Mouse (Mus musculus): ENCODE results near the gene Zfp108.
A peak's percentile ranks its signal among the peaks of the same experiment; 100 is the strongest.

Zfp108 gene

DNA sequence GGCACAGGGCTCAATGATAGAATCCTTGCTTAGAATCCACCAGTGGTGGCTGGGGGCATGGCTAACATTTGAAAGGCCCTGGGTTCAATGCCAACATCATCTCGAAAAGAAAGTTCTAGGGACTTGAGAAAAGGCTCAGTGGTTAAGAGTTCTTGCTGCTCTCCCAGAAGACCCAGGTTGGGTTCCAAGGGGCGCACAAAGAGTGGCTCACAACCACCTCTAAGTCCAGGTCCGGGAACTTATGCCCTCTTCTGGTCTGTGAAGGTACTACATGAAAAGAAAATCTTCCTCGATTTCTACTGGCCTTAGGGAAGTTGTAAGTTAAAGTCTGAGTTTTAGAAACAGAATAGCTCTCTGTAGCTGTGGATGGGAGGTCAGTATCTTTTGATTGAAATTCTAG, 31.5 kb downstream of the Zfp108 start:
- DNase-seq (ENCODE audit: inconsistent ontology term), result no peak

DNA sequence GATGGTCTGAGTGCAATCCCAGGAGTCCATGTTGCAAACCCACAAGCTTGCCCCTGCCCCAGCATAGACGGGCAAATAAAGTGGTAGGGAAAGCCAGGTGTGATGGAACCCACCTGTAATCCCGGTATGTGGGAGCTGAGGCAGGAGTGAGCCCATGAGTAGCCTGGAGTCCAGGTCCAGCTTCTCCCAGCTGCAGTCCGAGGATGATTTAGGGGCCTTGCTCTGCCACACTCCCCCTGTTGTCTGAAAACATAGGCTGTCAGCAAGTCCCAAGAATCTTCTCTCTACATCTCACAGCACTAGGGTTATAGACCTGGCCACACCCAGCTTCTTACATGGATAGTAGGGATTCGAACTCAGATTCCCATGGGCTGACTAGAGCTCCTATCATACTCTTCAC, 32.3 kb downstream of the Zfp108 start:
- no peak for DNase-seq (ENCODE audit: inconsistent ontology term)

DNA sequence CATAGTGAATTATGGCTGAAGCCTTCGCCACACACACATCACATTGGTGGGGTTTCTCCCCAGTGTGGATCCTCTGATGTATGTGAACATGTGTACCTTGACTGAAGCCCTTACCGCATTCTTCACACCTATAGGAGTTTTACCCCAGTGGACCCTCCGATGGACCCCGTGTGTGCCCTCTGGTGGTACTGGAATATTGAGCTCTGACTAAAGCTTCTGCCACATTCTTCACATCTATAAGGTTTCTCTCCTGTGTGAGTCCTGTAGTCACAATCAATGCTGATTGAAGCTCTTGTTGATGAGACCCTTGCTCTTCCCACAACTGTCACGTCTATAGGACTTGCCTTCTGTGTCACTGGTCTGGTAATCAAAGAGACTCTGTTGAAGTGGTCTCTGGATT, 33.1 kb downstream of the Zfp108 start:
- DNase-seq (ENCODE audit: inconsistent ontology term), result no peak

DNA sequence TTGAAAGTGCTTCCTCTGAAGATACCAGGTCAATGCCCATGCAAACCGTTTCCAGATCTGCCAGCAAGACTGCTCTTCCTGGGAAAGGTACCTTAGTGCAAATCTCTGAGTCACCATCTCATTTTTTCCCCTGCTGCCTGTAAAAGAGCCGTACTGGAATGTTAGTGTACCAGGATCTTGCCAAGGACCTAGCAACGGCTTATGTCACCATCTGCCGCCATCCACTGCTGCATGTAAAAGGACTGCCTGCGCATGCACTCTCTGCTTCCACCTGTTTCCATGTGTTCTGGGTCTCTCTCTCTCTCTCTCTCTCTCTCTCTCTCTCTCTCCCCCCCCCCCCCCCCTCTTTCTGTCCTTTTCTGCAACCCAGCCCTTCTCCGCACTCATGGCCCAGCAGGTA, 33.9 kb downstream of the Zfp108 start:
- no peak for DNase-seq (ENCODE audit: inconsistent ontology term)

DNA sequence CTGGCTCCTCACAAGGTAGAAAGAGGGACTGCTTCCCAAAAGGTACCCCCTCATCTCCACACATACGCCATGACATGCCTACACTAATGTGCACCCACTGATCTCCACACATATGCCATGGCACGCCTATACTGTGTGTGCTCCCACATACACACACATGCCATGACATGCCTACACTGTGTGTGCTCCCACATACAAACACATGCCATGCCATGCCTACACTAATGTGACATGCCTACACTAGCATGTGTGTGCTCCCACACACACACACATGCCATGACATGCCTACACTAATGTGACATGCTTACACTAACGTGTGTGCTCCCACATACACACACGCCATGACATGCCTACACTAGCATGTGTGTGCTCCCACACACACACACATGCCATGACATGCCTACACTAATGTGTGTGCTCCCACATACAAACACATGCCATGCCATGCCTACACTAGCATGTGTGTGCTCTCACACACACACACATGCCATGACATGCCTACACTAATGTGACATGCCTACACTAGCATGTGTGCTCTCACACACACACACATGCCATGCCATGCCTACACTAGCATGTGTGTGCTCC, 35.6 kb downstream of the Zfp108 start:
- DNase-seq (ENCODE audit: inconsistent ontology term), result no peak

DNA sequence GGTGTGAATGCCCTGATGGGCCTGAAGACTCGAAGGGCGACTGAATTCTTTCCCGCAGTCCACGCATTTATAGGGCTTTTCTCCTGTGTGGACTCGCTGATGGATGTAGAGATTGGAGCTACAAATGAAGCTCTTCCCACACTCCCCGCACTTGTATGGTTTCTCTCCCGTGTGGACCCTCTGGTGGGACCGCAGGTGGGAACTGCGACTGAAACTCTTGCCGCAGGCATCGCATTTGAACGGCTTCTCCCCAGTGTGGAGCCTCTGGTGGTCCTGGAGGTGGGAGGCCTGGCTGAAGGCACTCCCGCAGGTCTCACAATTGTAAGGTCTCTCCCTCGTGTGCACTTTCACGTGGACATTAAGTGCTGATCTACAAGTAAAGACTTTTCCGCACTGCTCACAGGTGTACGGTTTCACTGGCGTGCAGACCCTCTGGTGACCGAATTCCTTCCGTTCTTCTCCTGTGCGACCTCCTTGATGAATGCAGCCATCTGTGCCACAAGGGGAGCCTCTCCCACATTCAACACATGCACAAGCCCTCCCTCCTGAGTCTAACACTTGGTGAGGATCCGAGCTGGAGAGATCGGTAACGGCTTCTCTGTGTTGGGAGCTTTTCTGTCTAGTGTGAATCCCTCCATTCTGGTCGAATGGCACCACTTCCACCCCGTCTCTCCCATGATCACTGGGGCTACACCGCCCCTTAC, 36.9 kb downstream of the Zfp108 start:
- no peak for DNase-seq (ENCODE audit: inconsistent ontology term)

DNA sequence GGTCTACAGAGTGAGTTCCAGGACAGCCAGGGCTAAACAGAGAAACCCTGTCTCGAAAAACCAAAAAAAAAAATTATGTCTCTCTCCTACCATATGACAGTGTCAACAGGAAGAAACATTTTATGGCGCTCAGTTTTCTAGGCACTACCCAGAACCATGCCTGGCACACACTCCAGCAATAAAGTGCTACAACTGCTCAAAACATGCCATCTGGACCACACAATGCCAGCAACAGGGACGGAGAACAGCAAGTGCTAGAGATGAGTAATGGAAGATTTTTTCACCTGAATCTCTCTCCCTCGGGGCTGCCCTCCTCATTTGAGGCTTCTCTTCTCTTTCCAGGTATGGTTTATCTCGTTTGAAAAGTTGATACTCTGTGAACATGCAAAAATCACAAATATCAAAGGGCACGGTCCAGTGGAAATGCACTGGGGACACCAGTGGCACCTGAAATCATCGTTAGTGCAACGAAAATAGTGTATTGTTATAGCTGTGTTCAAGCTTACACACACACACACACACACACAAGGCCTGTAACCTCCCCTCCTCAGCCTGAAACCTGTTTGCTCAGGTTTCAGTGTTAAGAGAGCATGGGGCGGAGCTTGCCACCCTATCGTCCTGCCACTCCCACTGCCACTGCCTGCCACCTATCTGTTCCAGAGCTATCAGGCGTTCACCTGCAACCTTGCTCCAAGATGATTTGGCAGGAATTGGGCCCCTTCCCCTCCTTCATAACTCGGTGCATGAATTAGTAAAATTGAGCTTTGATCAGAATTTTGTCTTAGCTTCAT, 38.7 kb downstream of the Zfp108 start:
- DNase-seq (ENCODE audit: inconsistent ontology term), result no peak

DNA sequence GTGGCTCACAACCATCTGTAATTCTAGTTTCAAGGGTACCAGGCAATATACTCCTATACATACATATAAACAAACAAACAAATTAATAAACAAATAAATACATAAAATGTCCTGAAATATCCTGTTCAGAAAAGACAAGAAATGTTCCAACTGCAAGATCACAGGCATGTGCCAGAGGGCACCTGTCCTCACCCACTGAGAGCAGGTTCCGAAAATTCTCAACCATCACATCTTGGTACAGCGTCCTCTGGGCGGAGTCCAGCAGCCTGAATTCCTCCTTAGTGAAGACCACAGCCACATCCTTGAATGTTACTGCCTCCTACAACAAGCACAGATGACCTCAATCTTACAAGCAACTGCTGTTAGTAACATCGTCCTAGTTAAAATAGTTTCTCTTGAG, 40.2 kb downstream of the Zfp108 start:
- DNase-seq (ENCODE audit: inconsistent ontology term), result no peak

DNA sequence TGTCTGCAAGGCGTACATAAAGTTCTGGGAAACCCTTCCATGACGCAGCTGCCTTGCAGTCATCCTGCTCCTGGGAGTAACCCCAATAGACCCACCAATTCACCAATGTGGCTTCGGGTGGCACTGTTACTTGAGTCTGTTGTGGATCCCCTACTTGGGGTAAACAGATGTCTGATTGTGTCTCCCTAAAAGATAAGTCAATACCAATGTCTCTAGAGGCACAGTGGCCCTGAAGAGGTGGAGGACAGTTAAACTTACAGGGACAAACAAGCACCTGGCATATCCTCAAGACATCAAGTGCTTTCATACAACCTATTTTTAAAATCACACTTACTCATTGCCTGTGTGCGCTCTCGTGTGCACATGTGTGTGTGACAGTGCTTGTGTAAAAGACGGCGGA, 40.8 kb downstream of the Zfp108 start:
- DNase-seq (ENCODE audit: inconsistent ontology term), result no peak

DNA sequence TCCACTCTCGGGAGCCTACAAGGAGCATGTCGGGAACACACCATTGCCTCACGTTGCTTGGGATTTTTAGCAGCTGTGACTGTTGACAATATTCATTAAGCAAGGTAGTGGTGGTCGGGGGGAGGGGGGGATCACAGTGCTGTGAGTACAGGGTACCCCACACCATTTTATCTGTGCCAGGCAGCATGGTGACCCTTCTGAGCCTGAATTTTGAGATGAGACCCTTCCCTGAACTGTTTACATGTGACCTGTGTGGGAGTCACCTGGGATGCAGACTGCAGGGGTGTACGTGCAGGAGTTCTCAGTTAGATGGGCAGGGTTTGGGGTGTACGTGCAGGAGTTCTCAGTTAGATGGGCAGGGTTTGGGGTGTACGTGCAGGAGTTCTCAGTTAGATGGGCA, 41.8 kb downstream of the Zfp108 start:
- DNase-seq (ENCODE audit: inconsistent ontology term), result no peak

DNA sequence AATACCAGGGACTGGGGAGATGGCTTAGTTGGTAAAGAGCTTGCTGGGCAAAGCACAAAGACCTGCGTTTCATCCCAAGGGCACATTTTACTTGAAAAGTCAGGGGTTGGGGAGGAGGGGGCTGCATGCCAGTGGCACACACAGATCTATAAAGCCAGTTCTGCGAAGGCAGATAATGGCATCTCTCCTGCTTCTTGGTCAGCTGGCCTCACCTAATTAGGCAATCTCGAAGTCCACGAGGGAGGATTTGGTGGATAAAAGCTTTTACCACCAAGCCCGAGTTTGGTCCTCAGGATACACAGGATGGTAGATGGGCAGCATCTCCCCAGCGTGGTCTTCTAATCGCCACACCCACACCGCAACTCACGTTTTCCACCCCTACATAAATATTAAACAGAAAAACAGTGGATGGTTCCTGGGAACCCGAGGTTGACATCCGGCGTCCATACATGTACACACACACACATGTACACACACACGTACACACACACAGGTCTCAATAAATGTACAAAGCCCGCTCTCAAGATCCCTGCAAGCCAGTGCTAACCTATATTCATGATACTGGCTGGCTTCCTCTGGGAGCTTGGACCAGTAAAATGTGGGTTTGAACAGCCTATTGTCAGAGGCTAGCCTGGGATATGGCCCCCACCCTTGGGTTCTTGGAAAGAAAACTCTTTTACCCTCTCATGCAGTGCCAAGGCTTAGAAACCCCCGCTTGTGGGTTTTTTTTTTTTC, 42.9 kb downstream of the Zfp108 start:
- DNase-seq (ENCODE audit: inconsistent ontology term), result no peak

DNA sequence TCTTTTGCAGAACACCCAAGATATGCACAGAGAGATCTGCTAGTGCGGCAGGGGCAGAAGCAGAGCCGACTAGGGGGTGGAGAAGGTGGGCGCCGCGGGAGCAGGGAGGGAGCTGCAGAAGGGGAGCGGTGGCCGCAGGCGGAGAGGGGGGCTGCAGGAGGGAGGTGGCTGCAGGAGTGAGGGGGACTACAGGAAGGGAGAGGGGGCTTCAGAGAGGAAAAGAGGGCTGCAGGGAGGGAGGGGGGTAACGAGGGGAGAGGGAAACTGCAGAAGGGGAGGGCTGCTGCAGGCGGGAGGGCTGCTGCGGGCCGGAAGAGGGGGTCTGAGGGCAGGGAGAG, 44.0 kb downstream of the Zfp108 start:
- DNase-seq (ENCODE audit: inconsistent ontology term), result no peak

DNA sequence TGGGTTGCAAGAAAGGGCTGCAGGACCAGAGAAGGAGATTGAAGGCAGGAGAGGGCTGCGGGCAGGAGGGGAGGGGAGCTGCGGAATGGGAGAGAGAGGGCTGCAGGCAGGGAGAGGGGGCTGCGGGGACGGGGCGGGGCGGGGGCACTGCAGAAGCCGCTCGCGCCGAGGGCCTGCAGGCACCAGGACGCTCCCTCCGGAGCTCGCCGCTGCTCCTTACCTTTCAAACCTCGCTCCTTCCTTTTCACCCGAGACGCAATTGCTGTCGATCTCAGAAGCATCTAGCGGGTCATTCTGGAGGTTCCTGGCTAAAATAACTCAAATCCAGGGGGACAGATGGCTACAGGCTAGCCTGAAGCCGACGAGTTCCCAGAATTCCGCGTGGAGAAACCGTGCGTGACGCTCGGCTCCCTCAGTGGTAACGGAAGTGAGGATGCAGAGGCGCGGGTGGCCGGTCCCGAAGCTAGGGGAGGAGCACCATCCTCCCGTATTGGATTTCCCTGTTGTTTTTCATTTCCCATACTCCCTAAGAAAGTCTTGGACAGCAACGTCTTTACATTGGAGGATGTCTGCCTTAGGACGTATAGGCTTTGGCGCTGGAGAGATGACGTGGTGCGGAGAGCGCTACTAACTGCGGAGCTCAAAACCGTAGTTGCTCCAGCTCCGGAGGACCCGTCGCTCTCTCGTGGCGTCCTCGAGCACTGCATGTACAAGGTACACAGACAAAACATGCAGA, 44.5 kb downstream of the Zfp108 start:
- peak; percentile 74 for DNase-seq (ENCODE audit: inconsistent ontology term)

DNA sequence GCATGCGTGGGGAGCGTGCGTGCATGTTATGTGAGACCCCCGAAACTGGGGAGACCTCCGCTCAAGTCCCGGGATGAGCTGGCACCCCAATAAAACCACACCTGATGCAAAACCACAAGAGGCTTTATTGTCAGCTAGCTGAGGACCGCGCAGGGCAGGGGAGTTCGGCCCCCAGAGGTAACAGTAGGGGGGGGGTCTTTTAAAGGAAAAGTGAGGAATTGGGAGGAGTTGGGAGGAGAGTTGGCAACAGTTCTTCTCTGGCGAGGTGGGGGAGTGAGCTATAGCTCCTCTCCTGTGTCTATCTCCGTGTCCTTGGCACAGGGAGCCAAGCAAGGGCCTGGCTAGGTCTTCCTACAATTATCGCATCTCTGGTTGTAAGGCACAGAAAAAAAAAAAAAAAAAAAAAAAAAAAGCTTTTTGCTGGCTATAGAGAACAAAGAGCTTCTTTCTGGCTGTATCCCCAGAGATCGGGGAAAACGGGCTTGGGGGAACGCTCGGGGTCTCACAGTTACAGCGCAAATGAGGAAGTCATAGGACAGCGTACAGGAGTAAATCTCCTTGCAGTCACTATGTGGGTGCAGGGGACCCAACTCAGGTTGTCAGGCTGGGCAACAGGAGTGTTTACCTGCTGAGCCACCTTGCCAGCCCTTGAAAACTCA, 45.4 kb downstream of the Zfp108 start:
- DNase-seq (ENCODE audit: inconsistent ontology term), result peak; percentile 6

DNA sequence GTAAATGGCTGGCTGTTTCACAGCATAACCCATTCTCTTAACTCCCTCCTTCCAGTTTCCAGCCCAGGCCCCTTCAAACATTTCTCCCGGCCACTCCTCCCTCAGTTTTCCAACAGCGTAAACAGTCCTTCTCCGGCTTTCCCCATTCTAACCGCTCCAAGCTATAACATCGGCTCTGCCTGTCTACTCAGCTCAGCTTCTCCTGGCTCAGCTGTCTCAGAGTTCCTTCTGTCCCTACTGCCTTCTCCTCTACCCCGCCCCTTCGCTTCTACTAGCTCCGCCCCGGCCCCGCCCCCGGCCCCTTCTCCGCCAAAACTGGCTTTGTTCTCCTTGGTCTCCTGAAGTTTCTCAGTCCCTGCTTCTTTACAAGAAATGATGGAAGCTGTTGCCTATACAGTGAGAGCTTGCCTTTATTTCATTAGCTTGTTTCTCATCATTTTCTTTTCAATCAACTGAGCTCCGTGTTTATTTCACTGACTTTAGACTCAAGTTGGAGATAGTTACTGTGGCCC, 46.2 kb downstream of the Zfp108 start, which contains the start of gene Zfp61:
Gene Zfp61 (minus strand): TSS at position 462 of the 512 bp plus-strand sequence.
- DNase-seq (ENCODE audit: inconsistent ontology term), result peak; percentile 70
